Mouse (Mus musculus) urinary bladder, postnatal 14 days (tissue): ENCODE results near the gene Acbd6.

Experiments
- DNase-seq: peaks from one replicate; pipeline ENCODE4 v3.0.0; 2021; ENCODE audit warnings: low spot score

Gene Acbd6

GRCm38 (mm10) chr1:155560678-155561077 lies 2.8 kb downstream of the Acbd6 start:
- no peak for DNase-seq

DNA sequence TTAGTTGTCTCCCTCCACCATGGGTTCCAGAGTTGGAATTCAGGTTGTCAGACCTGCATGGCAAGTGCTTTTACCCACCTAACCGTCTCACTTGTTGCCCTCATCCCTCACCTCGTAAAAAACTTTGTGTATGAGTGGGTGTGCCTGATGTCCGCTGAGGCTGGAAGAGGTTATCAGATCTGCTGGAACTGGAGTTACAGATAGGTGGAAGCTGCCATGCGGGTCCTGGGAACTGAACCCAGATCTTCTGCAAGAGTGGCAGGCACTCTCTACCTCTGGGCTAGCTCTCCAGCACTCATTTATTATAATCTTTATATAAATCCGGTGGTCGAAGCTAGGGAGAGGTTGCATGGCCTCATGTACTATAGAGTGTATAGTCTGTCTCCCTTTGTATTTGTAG lies 4.3 kb downstream of the Acbd6 start:
- peak; percentile 18 for DNase-seq

- peak; percentile 18 for DNase-seq
Measured at GRCm38 (mm10) chr1:155564741-155565140, 6.8 kb downstream of the Acbd6 start.

DNA sequence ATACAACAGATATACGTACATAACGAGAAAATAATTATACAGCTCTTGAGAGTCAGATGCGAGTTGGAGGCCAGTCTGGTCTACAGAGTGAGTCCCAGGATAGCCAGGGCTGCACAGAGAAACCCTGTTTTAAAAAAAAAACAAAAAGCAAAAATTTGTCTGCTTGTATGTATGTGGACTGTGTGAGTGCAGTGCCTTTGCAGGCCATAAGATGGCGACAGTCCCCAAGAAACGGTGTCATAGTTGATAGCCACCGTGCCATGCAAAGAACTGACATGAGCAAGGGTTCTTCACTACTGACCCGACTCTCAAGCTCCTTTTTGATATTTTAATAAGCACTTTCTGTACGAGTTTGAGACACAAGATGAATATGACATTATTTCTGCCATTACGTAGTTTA lies 10.2 kb downstream of the Acbd6 start:
- DNase-seq: no peak

GRCm38 (mm10) chr1:155569340-155569739 lies 11.4 kb downstream of the Acbd6 start:
- no peak for DNase-seq

GRCm38 (mm10) chr1:155574966-155575673 lies 17.2 kb downstream of the Acbd6 start:
- DNase-seq: peak; percentile 70

- DNase-seq: peak; percentile 16
Measured at GRCm38 (mm10) chr1:155576432-155576831, 18.5 kb downstream of the Acbd6 start.

- no peak for DNase-seq
Measured at GRCm38 (mm10) chr1:155577316-155577715, 19.4 kb downstream of the Acbd6 start.

GRCm38 (mm10) chr1:155587961-155588360 lies 30.0 kb downstream of the Acbd6 start:
- no peak for DNase-seq

GRCm38 (mm10) chr1:155594141-155594540 lies 36.2 kb downstream of the Acbd6 start:
- DNase-seq: no peak

DNA sequence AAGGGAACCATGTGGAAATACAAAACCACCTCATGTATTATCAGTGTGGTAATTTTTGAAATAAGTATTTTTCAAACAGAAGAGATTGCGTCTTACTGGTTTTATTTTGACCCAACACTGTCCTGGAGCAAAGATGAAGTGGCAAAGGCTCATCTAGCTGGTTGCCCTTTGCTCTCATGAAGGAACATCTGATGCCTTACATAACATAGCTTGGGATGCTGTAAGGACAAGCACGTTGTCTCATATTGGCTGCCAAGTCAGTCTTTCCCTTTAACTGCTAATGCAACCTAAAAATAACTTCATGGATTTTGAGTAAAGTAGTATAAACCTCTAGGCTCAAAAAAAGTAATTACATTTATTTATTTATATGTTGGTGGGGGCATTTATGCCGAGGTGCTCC lies 38.7 kb downstream of the Acbd6 start:
- no peak for DNase-seq

- DNase-seq: no peak
Measured at GRCm38 (mm10) chr1:155604706-155605105, 46.8 kb downstream of the Acbd6 start.

DNA sequence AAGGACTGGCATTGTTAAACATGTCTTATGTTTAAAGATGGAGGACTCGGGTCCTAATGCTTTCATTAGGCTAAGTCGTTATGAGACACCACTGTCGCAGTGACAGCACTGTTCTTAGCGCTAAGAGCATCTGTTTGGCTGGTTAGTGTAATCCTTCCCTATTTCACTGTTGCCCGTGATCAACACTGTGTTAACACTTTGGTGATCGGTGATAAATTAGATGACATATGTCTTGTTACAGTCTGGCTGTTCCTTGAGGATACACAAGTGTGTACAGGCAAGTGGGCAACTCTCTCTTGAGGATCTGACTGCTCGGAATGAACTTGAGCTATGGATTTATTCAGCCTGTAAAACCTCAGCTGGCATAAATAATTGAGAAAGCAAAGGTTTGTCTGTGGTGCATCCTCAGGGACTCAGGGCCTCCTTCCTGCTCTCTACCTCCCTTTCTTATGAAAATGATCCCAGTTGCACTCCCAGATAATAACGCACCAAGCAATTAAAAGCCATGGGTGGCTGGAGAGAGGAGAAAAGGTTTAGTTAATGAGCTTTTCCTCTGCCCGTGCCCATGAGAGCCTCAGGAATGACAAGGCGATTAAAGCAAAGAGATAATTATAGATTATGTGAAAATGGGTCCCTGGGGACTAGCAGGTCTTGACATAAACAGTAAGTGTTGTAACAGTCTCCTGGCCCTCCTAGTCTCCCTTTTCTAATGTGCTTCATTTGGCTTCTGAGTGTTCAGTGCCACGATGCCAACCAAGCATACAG lies 47.7 kb downstream of the Acbd6 start:
- DNase-seq: no peak

DNA sequence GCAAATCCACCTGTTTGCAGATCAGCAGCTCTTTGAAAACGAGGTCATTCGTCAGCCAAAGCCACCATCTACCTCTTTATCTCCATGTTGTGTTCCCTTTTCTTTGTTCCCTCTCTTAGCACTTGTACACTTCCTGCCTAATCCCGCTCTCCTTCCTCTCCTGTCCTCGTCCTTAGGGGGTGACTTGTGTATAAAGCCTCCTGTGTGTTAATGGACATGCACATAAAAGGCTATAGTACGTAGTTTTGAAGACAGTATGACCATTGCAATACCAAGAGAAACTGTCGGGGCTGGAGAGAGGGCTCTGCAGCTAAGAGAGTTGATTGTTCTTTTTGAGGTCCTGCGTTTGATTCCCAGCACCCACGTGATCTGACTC lies 48.2 kb downstream of the Acbd6 start:
- no peak for DNase-seq

GRCm38 (mm10) chr1:155608524-155608923 lies 50.6 kb downstream of the Acbd6 start:
- no peak for DNase-seq

GRCm38 (mm10) chr1:155614426-155614825 lies 56.5 kb downstream of the Acbd6 start:
- DNase-seq: no peak

GRCm38 (mm10) chr1:155621075-155621474 lies 63.2 kb downstream of the Acbd6 start:
- no peak for DNase-seq

GRCm38 (mm10) chr1:155623192-155623591 lies 65.3 kb downstream of the Acbd6 start:
- DNase-seq: no peak

DNA sequence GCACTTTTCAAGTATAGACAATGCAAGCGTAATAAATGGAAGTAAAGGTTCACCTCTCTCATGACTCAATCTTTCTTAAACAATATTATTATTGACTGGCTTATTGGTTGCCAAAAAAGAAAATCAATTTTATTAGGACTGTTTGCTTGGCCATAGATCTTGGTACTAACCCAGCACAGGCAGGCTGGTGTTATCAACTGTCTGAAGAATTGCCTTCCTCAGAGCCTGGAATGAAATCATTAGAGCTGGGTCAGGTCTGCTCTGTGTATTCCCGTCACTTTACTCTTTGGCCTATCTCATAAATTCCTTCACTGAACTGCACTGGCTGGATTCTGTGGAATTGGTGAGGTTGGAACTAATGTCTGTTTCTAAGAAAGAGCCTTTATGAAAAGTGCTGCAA lies 69.8 kb downstream of the Acbd6 start:
- no peak for DNase-seq

DNA sequence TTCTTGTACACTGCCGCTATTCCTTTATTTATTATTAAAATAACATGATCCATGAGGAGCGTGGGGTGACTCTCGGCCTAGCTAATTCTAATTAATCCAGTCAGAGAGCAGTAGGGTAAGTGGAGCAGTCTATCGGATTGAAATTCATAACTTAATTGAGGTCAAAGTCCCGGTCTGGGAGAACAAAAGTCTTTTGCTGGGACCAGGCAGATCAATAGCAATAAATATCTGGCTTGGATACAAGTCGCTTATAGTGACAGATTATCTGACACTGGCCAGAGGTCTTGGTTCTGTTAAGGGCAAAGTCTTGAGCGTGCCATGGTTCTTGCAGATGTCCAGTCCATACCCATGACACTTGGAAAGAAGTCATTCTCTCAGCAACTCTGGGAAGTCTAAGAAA lies 78.7 kb downstream of the Acbd6 start:
- DNase-seq: no peak

DNA sequence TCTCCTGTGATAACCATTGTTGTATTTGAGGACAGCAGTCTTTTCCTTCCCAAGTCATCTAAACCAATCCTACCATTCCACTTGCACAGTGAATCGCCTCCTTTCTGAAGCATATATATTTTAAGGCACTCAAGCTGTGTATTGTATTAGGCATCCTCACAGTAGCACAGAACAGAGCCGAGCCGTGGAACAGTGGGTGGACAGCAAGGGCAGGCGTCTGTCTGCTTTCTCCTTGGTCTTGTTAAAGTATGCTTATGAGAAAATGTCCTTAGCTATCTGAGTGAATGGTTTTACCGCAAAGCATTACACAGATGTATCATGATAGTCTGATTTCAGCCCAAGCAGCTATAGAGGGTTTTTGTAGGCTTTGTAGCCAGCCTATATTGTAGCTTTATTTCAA lies 87.9 kb downstream of the Acbd6 start:
- no peak for DNase-seq

DNA sequence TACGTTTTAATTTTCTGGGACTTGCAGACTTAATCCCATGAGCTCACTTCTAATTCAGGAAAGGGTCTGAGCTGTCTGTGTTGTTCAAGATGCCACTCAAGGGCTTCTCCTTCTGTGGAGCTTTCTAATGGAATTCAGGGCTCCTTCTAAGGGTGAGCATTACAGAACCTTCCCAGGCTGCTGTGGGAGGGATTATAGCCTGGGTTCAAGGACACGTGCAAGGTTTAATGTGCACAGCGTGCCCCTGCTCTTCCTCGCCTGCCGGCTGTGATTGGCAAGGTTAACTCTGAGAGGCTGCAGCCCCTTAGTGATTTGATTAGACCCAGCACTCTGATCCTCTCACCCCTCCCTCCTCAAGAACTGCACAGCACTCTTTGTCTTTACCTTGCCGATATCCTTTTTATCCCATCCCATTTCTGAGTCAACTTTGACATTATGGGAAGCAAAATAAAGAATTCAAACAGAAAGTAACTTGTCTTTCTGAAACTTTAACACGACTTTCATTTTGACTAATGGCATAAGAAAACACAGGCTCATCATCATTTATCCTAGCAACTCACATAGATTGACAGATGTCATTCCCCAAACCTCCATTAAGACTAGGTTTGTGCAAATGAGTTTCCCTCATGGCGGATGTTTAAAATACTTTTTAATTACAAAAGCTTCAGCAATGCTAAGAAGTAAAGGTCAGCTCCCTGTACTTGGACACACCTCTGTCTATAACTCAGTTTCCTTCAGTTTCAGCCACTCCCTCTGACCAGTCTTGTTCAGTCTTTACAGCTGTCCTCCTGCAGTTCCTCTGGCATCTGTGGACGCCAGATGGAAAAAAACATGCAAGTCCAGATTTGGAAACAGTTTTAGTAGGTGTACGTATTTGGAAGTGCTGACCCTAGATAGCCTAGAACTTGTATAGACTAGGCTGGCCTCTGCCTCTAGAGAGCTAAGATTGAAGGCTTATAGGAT lies 88.7 kb downstream of the Acbd6 start:
- DNase-seq: no peak
